Mouse (Mus musculus) liver, adult 2 months (tissue): ENCODE measurements at regions not wholly inside any gene's neighbourhood (a gene's known extent, or its start where the extent isn't known, plus 50 kb on each side); places are given as distances from the start of the nearest gene placed in this dataset.

Experiments
- DNase-seq: peaks from one replicate; pipeline ENCODE4 v3.0.0-alpha.2; 2011; ENCODE audit warnings: low read depth, low spot score; ENCODE audit errors: extremely low read depth
- H3K27ac ChIP-seq: fragments of 200-500 bp; replicated peaks from 2 replicates; pipeline ENCODE4 v1.5.1; 2012; ENCODE audit warnings: low read depth, mild to moderate bottlenecking, control low read depth, inconsistent platforms, low read length; ENCODE audit not compliant: insufficient read depth
- H3K27me3 ChIP-seq: fragments of 200-500 bp; 2 replicates; pipeline ENCODE4 v1.6.1; 2012; ENCODE audit warnings: mild to moderate bottlenecking, moderate library complexity, low read length, inconsistent platforms; ENCODE audit not compliant: control insufficient read depth, insufficient read depth
- H3K36me3 ChIP-seq: fragments of 200-500 bp; 2 replicates; pipeline ENCODE4 v1.6.1; 2012; ENCODE audit warnings: low read length, inconsistent platforms; ENCODE audit not compliant: control insufficient read depth, insufficient read depth
- H3K4me1 ChIP-seq: fragments of 200-500 bp; 2 replicates; pipeline ENCODE4 v1.6.1; 2011; ENCODE audit warnings: low read length; ENCODE audit not compliant: control insufficient read depth, insufficient read depth
- H3K4me3 ChIP-seq: fragments of 200-500 bp; 2 replicates; pipeline ENCODE4 v1.5.1; 2011; ENCODE audit warnings: low read depth, mild to moderate bottlenecking, control low read depth, low read length, moderate library complexity; ENCODE audit not compliant: insufficient read depth
- H3K79me2 ChIP-seq: fragments of 200-500 bp; 2 replicates; pipeline ENCODE4 v1.6.1; 2012; ENCODE audit warnings: inconsistent platforms, mild to moderate bottlenecking, low read length, moderate library complexity; ENCODE audit not compliant: control insufficient read depth, insufficient read depth
- H3K9ac ChIP-seq: fragments of 200-500 bp; 2 replicates; pipeline ENCODE4 v1.6.1; 2012; ENCODE audit warnings: low read depth, mild to moderate bottlenecking, control low read depth, inconsistent platforms, low read length
- CTCF ChIP-seq: fragments of 200-500 bp; IDR thresholded peaks from 2 replicates; pipeline ENCODE4 v1.5.1; 2011; ENCODE audit warnings: low read depth, low read length, control low read depth
- POLR2A ChIP-seq: fragments of 200-500 bp; IDR thresholded peaks from 2 replicates; pipeline ENCODE4 v1.6.1; 2011; ENCODE audit warnings: low read length, control low read depth; ENCODE audit not compliant: insufficient read depth; ENCODE audit errors: extremely low read depth
- WGBS: fragments of 180-500 bp; shearing (Covaris S2); methylation state at CpG from one replicate; pipeline ENCODE4 v1.1.7; 2018; 5-methylcytosine and 5-hydroxymethylcytosine counted together

GRCm38 (mm10) chr13:44272746-44273524 lies 456.3 kb upstream of the Jarid2 start:
- Histone ChIP-seq H3K36me3 (no peaks in the 10 kb centered on the region), H3K9ac (no peak overlapping the region), H3K27ac (no peak overlapping the region), H3K4me1 (no peaks in the 10 kb centered on the region), H3K79me2 (no peaks in the 10 kb centered on the region), H3K27me3 (no peaks in the 10 kb centered on the region), H3K4me3 (no peak overlapping the region)
- 82% methylated on average over 16 of the region's 16 CpGs for WGBS
- DNase-seq: no peak
- no peak for TF ChIP-seq POLR2A

- Histone ChIP-seq H3K4me3 (no peak overlapping the region), H3K9ac (no peak overlapping the region), H3K4me1 (no peaks in the 10 kb centered on the region), H3K27me3 (no peaks in the 10 kb centered on the region), H3K36me3 (no peaks in the 10 kb centered on the region), H3K27ac (no peak overlapping the region), H3K79me2 (no peaks in the 10 kb centered on the region)
- no peak for DNase-seq
- 93% methylated on average over 3 of the region's 3 CpGs for WGBS
- no peak for TF ChIP-seq POLR2A
Measured at GRCm38 (mm10) chr13:44277952-44278351, 451.3 kb upstream of the Jarid2 start.

- 81% methylated on average over 4 of the region's 4 CpGs for WGBS
- no peak for TF ChIP-seq CTCF
- no peak for TF ChIP-seq POLR2A
- no peak for DNase-seq
- Histone ChIP-seq H3K27me3 (no peaks in the 10 kb centered on the region), H3K79me2 (no peaks in the 10 kb centered on the region), H3K9ac (no peak overlapping the region), H3K36me3 (no peaks in the 10 kb centered on the region), H3K27ac (no peak overlapping the region), H3K4me3 (no peak overlapping the region), H3K4me1 (no peaks in the 10 kb centered on the region)
Measured at GRCm38 (mm10) chr13:44279036-44279435, 450.2 kb upstream of the Jarid2 start.

- DNase-seq: no peak
- Histone ChIP-seq H3K4me1 (no peaks in the 10 kb centered on the region), H3K27ac (no peak overlapping the region), H3K36me3 (no peaks in the 10 kb centered on the region), H3K79me2 (no peaks in the 10 kb centered on the region), H3K9ac (no peak overlapping the region), H3K27me3 (no peaks in the 10 kb centered on the region), H3K4me3 (no peak overlapping the region)
- TF ChIP-seq POLR2A: no peak
- no peak for TF ChIP-seq CTCF
- 95% methylated on average over 8 of the region's 8 CpGs for WGBS
Measured at GRCm38 (mm10) chr13:44280296-44280695, 449.0 kb upstream of the Jarid2 start.

DNA sequence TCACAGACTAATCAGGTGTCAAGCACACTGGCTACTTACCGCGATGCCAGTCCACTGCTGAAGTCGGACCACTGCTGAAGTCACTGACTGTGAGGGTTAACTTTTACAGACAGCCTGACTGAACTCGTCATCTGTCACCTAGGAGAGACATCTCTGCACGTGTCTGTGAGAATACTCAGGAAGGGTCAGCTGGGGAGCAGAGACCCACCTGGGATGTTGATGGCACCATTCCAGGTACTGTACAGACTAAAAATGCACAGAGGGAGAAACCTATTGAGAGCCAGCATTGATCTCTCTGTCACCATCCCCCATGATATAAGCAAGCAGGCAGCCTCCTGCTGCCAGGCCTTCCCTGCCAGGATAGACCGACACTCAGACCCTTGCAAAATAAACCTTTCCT lies 447.5 kb upstream of the Jarid2 start:
- H3K4me1 ChIP-seq: no peaks in the 10 kb centered on the region
- no peak overlapping the region for H3K9ac ChIP-seq
- H3K36me3 ChIP-seq: no peaks in the 10 kb centered on the region
- no peak for TF ChIP-seq CTCF
- TF ChIP-seq POLR2A: no peak
- 83% methylated on average over 6 of the region's 6 CpGs for WGBS
- H3K4me3 ChIP-seq: no peak overlapping the region
- no peak overlapping the region for H3K27ac ChIP-seq
- no peaks in the 10 kb centered on the region for H3K79me2 ChIP-seq
- DNase-seq: no peak
- H3K27me3 ChIP-seq: no peaks in the 10 kb centered on the region

GRCm38 (mm10) chr13:44282306-44282705 lies 447.0 kb upstream of the Jarid2 start:
- Histone ChIP-seq H3K9ac (no peak overlapping the region), H3K36me3 (no peaks in the 10 kb centered on the region), H3K27ac (no peak overlapping the region), H3K79me2 (no peaks in the 10 kb centered on the region), H3K4me1 (no peaks in the 10 kb centered on the region), H3K27me3 (no peaks in the 10 kb centered on the region), H3K4me3 (no peak overlapping the region)
- TF ChIP-seq CTCF (no peak), POLR2A (no peak)
- 91% methylated on average over 9 of the region's 9 CpGs for WGBS
- no peak for DNase-seq
